Mouse (Mus musculus): ENCODE data around the gene Fam53b. TPM values are rescaled to one million over a fixed set of nuclear protein-coding genes. Genes with fewer than 3 reads are reported as not detected.
A peak's percentile ranks its signal among the peaks of the same experiment; 100 is the strongest.

Fam53b gene
- polyA plus RNA-seq, 1 experiment from 2014 or later: 17.2 TPM

DNA sequence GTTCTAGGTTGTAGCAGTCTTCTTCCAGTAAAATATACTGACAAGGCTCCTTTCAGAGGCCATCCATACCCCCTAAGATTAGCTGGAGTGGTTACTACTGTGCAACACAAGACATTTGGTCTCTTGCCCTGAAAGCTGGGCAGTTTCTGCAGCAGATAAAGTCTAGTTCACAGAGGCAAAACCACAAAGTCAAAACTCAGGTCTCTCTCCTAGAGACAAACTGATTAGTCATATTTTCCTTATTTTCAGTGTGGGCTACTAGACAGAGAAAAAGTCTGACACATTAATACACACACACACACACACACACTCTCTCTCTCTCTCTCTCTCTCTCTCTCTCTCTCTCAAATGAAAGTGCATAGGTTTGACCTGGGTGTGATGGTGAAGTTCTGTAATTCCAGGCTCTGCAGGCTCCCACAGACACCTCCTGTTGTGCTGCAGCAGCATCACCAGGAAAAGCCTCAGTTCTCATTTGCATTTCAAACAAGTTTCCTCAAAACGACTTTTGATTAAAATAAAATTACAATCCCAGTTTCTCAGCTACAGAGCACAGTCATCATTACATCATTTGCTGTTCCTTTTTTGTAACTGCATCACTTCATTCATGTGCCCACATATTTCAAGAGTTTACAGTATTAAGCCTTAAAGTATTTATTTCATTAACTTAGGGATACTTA lies 10.8 kb upstream of the Fam53b start:
- no peak for ATAC-seq
- peaks cover 18% of the 10 kb centered on the region for H3K36me3 ChIP-seq (replicated peaks; ENCODE audit: insufficient read depth, low read length)
- no peak overlapping the region for H3K4me3 ChIP-seq (ENCODE audit: low read depth, low read length)
- no peaks in the 10 kb centered on the region for H3K27me3 ChIP-seq (ENCODE audit: insufficient read depth, low read length)
- WGBS (ENCODE audit: insufficient replicate concordance): 29% methylated on average over 1 of the region's 1 CpGs
- H3K9me3 ChIP-seq (ENCODE audit: low read length): no peaks in the 10 kb centered on the region
- H3K9ac ChIP-seq (replicated peaks): no peak overlapping the region
- DNase-seq: no peak
- no peak for TF ChIP-seq CTCF (IDR thresholded peaks at IDR 0.05; ENCODE audit: low read depth)
- TF ChIP-seq EP300 (IDR thresholded peaks at IDR 0.05; ENCODE audit: low read depth): no peak
- H3K27ac ChIP-seq (ENCODE audit: low read depth): no peak overlapping the region
- no peaks in the 10 kb centered on the region for H3K4me1 ChIP-seq (ENCODE audit: insufficient read depth)
- H3K4me2 ChIP-seq (ENCODE audit: low read depth, low read length): no peak overlapping the region

DNA sequence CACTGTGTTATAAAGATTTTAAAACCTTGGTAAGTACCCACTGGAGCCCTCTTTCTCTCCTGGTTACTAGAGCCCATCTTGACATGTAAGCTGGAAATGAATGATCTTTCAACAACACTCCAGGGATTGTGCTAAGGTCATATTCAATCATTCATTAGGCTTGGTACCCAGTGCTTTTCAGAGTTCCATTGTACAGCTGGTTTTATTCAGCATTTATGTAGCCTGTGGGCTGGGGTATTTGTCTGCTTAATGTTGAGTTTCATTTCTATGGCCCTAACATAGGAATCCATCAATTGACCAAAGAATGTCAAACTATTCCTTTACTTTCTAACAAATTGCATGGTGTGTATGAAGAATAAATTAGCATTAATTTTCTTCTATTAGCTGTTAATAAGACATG lies 10.1 kb upstream of the Fam53b start:
- Histone ChIP-seq H3K27ac (ENCODE audit: low read depth) (no peak overlapping the region), H3K36me3 (replicated peaks; ENCODE audit: insufficient read depth, low read length) (peaks cover 18% of the 10 kb centered on the region), H3K9me3 (ENCODE audit: low read length) (no peaks in the 10 kb centered on the region), H3K4me2 (ENCODE audit: low read depth, low read length) (no peak overlapping the region), H3K9ac (replicated peaks) (no peak overlapping the region), H3K4me1 (ENCODE audit: insufficient read depth) (no peaks in the 10 kb centered on the region), H3K27me3 (ENCODE audit: insufficient read depth, low read length) (no peaks in the 10 kb centered on the region), H3K4me3 (ENCODE audit: low read depth, low read length) (no peak overlapping the region)
- no peak for DNase-seq
- no peak for ATAC-seq
- TF ChIP-seq EP300 (IDR thresholded peaks at IDR 0.05; ENCODE audit: low read depth) (no peak), CTCF (IDR thresholded peaks at IDR 0.05; ENCODE audit: low read depth) (no peak)

DNA sequence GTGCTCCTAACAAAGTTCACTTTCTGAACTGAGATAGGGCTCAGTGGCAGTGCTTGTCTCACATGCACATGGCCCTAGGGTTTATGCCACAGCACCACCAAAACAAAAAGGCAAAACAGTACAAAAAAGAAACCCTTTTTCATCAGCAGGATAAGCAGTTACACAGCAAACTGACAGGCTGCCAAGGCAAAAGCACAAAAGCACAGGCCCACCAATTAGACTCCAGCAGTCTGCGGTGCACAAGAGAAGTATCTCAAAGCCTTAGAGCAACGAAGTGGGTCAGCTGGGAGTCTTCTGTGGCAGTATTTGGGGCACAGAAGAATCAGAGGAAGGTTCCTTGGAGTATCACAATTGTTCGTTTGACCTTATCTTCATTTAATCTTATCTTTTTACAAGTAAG lies 7.0 kb upstream of the Fam53b start:
- WGBS (ENCODE audit: insufficient replicate concordance): 74% methylated on average over 3 of the region's 3 CpGs
- no peak for ATAC-seq
- H3K36me3 ChIP-seq (replicated peaks; ENCODE audit: insufficient read depth, low read length): peaks cover 6% of the 10 kb centered on the region; the same call in 1 of the 2 replicates
- DNase-seq: no peak
- no peak for TF ChIP-seq CTCF (IDR thresholded peaks at IDR 0.05; ENCODE audit: low read depth)
- TF ChIP-seq EP300 (IDR thresholded peaks at IDR 0.05; ENCODE audit: low read depth): no peak
- H3K27ac ChIP-seq (ENCODE audit: low read depth): no peak overlapping the region
- H3K9me3 ChIP-seq (ENCODE audit: low read length): no peaks in the 10 kb centered on the region
- no peak overlapping the region for H3K9ac ChIP-seq (replicated peaks)
- no peaks in the 10 kb centered on the region for H3K4me1 ChIP-seq (ENCODE audit: insufficient read depth)
- H3K4me2 ChIP-seq (ENCODE audit: low read depth, low read length): no peak overlapping the region
- H3K4me3 ChIP-seq (ENCODE audit: low read depth, low read length): no peak overlapping the region
- no peaks in the 10 kb centered on the region for H3K27me3 ChIP-seq (ENCODE audit: insufficient read depth, low read length)

DNA sequence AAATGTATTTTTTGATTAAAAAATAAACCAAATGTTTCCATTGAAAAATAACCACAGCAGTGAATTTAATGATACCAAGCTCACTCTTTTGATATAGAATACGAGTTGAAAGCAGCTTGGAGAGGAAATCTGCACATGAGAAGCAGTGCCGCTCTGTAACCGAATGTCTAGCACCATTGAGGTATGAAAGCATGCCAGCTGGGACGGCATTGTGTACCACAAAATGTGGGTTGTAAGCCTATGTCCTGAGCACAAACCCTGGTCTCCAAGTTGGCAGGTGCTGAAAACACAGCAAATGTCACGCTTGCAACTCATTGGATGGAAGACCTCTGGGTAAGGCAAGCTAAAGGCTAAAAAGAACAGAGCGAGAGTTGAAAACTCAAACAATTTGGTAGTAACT lies 3.4 kb upstream of the Fam53b start:
- H3K9ac ChIP-seq (replicated peaks): no peak overlapping the region
- no peaks in the 10 kb centered on the region for H3K9me3 ChIP-seq (ENCODE audit: low read length)
- WGBS (ENCODE audit: insufficient replicate concordance): 85% methylated on average over 6 of the region's 6 CpGs
- H3K27ac ChIP-seq (ENCODE audit: low read depth): no peak overlapping the region
- H3K4me1 ChIP-seq (ENCODE audit: insufficient read depth): 0 out of 2 replicates have a peak, but pooled peaks cover 2% of the 10 kb centered on the region
- H3K4me3 ChIP-seq (ENCODE audit: low read depth, low read length): no peak overlapping the region
- DNase-seq (no peak), ATAC-seq (no peak)
- H3K36me3 ChIP-seq (replicated peaks; ENCODE audit: insufficient read depth, low read length): no peaks in the 10 kb centered on the region
- no peaks in the 10 kb centered on the region for H3K27me3 ChIP-seq (ENCODE audit: insufficient read depth, low read length)
- H3K4me2 ChIP-seq (ENCODE audit: low read depth, low read length): no peak overlapping the region
- TF ChIP-seq CTCF (IDR thresholded peaks at IDR 0.05; ENCODE audit: low read depth): no peak
- no peak for TF ChIP-seq EP300 (IDR thresholded peaks at IDR 0.05; ENCODE audit: low read depth)

DNA sequence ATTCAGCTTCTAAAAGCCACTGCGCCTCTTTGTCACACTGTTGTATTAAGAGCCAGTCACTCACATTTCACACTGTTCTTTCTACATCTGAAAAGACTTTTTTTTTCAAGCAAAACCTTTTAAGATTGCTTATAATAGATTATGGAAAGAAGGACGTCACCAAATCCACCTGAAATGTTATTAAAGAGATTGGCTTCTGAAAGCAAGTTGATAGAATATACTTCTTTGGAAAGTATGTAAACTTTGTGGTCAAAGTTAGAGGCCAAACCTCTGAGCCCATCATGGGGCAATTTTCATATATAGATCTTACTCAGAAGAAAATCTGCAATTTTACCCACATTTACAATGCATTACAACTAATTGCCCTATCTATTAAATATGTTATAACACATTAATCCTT lies 2.8 kb upstream of the Fam53b start:
- Histone ChIP-seq H3K9me3 (ENCODE audit: low read length) (no peaks in the 10 kb centered on the region), H3K4me2 (ENCODE audit: low read depth, low read length) (no peak overlapping the region), H3K4me1 (ENCODE audit: insufficient read depth) (0 out of 2 replicates have a peak, but pooled peaks cover 2% of the 10 kb centered on the region), H3K36me3 (replicated peaks; ENCODE audit: insufficient read depth, low read length) (no peaks in the 10 kb centered on the region), H3K27me3 (ENCODE audit: insufficient read depth, low read length) (no peaks in the 10 kb centered on the region), H3K9ac (replicated peaks) (no peak overlapping the region), H3K4me3 (ENCODE audit: low read depth, low read length) (no peak overlapping the region), H3K27ac (ENCODE audit: low read depth) (no peak overlapping the region)
- DNase-seq: no peak
- TF ChIP-seq CTCF (IDR thresholded peaks at IDR 0.05; ENCODE audit: low read depth) (no peak), EP300 (IDR thresholded peaks at IDR 0.05; ENCODE audit: low read depth) (no peak)
- WGBS (ENCODE audit: insufficient replicate concordance): 84% methylated on average over 2 of the region's 2 CpGs
- no peak for ATAC-seq

DNA sequence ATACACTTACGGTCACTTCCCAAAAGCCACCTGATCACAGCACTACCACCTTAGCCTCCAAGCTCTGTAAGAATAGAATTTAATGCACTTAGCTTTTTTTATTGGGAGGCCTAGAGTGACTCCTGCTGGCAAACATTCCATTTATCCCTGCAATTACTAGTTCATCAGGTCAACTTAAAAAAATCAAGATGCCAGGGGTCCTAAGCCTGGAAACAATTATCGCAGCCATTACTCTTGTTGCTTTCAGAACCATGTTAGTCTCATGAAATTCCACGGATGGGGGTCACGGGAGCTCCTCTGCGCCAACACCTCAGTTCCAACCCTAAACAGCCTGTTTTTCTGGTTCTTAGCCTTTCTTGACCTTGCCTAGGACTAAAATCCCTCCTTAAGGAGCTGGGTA lies 1.4 kb upstream of the Fam53b start:
- H3K4me3 ChIP-seq (ENCODE audit: low read depth, low read length): no peak overlapping the region
- no peaks in the 10 kb centered on the region for H3K27me3 ChIP-seq (ENCODE audit: insufficient read depth, low read length)
- no peak overlapping the region for H3K4me2 ChIP-seq (ENCODE audit: low read depth, low read length)
- peaks cover 11% of the 10 kb centered on the region for H3K4me1 ChIP-seq (ENCODE audit: insufficient read depth)
- H3K9ac ChIP-seq (replicated peaks): no peak overlapping the region
- H3K9me3 ChIP-seq (ENCODE audit: low read length): no peaks in the 10 kb centered on the region
- H3K36me3 ChIP-seq (replicated peaks; ENCODE audit: insufficient read depth, low read length): no peaks in the 10 kb centered on the region
- ATAC-seq (no peak), DNase-seq (no peak)
- TF ChIP-seq EP300 (IDR thresholded peaks at IDR 0.05; ENCODE audit: low read depth): no peak
- TF ChIP-seq CTCF (IDR thresholded peaks at IDR 0.05; ENCODE audit: low read depth): peak; percentile 18; the same call in 1 of the 2 replicates
- no peak overlapping the region for H3K27ac ChIP-seq (ENCODE audit: low read depth)
- 88% methylated on average over 5 of the region's 5 CpGs for WGBS (ENCODE audit: insufficient replicate concordance)
